Mouse (Mus musculus) CD4-positive, CD25-positive, alpha-beta regulatory T cell, adult 2 months (primary cell): ENCODE data around the gene Galk1.
A peak's percentile ranks its signal among the peaks of the same experiment; 100 is the strongest.

Source experiments
- DNase-seq: peaks from one replicate; pipeline ENCODE4 v3.0.0-alpha.2; 2012; ENCODE audit warnings: low read depth, low spot score

Gene Galk1

GRCm38 (mm10) chr11:116011529-116012261 lies 824 bp downstream of the Galk1 start:
- no peak for DNase-seq

DNA sequence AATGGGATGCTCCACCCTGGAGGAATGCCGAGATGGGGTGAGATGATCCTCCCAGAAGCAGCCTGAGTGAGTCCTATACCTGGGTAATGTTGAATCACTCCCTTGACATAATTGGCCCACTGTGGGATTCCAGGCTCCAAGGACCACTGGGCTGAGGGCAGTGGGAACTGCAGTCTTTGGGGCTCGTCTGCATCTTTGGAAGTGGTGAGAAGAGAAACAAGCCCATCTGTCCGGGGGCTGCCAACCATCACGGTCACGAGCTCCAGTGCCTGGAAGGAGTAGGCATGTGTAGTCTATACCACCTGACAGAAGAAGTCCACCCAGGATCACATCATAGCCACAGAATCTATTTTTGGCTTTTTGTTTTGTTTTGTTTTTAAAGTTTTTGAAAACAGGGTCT lies 1.6 kb downstream of the Galk1 start:
- DNase-seq = no peak

DNA sequence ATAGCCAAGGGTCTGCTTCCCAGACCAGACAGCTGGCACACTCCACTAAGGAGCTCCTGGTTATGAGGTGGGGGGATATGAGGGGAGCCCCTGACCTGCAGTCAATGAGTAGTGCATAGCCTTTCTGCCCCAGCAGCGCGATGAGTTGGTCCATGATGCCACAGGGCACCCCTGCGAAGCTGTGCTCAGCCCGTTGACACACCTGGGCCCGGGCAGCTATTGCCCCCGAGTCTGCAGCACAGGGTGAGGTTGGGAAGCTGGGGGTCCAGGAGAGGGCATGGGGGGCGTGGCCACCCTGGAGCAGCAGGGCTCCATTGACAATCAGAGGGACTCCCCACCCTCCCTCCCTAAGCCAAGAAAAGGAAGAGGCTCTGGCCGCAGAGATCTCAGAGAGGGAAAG lies 2.4 kb downstream of the Galk1 start:
- no peak for DNase-seq

DNA sequence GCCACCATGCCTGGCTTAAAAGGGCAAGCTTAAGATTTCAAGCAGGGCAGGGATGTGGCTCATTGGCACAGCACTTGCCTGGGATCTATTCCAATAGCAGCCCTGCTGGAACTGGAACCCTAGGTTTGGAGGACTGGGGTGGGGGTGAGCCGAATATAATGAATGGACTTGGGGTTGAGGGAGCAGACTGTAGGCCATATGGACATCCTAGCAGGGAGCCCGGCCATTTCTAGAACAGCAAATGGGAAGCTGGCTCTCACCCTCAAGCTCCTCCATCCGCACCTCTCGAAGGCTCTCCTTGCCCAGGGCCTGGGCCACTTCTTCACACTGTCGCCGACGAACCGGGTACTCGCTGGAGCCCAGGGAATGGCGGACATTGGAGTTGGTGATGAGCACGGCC lies 2.9 kb downstream of the Galk1 start:
- no peak for DNase-seq

- no peak for DNase-seq
Measured at GRCm38 (mm10) chr11:116008832-116009375, 3.6 kb downstream of the Galk1 start.

- no peak for DNase-seq
Measured at GRCm38 (mm10) chr11:116008411-116008810, 4.1 kb downstream of the Galk1 start.

DNA sequence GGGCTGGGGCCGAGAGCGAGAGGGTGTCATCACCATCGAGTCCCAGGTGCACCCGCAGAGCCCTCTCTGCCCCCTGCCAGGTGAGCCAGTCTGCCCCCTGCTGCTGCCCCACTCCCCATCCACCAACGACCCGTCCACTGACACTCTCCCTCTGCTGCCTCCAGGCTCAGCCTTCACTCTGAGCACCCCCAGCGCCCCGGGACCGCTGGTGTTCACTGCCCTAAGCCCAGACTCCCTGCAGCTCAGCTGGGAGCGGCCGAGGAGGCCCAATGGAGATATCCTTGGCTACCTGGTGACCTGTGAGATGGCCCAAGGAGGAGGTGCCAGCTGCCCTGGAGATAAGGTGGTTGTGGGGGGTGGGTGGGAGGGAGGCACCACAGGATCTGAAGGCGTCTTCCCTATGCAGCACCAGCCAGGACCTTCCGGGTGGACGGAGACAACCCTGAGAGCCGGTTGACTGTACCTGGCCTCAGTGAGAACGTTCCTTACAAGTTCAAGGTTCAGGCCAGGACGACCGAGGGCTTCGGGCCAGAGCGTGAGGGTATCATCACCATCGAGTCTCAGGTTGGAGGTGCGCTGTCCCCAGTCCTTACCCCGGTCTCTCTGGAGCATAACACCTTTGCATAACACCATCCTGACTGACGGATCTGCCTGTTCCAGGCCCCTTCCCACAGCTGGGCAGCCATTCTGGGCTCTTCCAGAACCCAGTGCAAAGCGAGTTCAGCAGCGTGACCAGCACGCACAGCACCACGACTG lies 5.2 kb downstream of the Galk1 start:
- DNase-seq = no peak

DNA sequence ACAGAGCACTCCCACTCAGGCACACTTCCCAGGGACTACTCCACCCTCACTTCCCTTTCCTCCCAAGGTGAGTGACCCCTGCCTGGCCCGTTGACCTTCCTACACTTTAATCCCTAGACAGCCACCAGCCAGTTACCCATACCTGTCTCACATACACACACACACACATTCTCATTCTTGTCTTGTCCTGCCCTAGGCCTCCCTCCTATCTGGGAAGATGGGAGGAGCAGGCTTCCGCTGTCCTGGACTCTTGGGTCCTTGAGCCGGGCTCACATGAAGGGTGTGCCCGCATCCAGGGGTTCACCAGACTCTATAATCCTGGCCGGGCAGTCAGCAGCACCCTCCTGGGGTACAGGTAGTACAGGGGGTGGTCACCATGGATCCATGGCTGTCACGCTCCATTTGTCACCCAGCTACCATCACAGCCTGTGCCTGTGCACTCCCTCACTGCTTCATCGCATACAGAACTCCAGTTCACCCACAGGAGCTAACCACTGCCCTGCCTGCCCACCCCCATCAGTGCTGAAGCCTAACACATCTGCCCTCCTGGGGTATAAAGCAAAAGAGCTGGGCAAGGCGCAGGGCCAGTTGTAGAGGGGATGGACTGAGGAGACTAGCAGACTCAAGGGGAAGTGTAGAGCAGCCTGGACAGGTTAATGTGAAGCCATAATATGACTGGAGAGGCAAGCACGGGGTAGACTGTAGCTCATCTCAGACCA lies 6.7 kb downstream of the Galk1 start:
- no peak for DNase-seq

DNA sequence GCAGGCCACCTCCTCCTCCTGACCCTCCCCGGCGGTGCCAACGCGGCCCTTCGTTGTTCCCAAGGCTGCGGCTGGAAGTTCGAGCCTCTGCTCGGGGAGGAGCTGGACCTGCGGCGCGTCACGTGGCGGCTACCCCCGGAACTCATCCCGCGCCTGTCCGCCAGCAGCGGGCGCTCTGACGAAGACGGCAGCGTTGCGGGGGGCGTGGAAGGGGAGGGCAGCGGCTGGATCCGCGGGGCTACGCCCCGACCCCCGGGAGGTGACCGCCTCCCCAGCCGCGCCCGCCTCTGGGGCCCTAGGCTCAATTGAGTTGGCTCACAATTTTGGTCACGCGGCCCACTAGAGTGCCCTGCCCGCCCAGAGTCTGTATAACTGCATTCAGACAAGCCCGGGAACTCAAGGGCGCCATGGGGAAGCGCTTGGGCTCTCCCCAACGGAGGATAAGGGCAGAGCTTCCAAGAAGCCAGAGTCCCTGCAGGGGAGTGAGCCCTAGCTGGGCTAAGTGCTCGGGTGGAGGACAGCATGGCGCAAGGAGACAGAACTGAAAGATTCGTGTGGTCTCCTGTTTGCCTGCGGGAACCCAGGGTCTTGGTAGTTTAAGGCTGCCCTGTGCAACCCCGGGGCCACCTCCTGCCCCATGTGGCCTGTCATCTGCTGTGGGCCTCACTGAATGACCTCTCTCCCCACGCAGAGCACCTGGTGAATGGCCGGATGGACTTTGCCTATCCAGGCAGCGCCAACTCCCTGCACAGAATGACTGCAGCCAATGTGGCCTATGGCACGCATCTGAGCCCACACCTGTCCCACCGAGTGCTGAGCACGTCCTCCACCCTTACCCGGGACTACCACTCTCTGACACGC lies 7.4 kb downstream of the Galk1 start:
- DNase-seq = peak; percentile 83

DNA sequence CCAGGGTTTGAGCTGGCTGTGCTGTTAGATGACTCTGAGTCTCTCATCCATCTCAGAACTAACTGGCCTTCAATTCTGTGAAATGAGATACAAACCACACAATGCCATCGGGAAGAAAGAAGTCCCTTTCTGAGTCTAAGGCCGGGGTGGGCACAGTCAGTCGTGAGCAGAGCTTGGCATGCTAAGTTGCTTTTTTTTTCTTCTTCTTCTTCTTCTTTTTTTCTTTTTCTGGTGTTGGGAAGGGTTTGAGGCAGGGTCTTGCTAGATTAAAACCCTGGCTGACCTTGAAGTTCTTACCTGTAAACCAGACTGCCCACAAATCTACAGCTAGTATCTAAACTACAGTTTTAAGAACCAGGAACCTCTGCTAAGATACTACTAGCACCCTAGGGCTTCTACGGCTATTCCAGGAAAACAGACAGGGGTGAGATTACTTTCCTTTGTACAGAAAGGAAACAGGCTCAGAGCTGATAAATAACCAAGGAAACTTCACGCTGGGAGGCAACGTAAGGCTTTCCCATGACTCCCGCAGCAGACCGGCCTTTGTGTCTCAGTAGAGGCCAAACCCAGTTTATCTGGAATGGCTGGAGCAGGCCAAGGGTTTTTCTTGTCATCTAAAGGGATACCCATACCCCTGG lies 8.2 kb downstream of the Galk1 start:
- no peak for DNase-seq

DNA sequence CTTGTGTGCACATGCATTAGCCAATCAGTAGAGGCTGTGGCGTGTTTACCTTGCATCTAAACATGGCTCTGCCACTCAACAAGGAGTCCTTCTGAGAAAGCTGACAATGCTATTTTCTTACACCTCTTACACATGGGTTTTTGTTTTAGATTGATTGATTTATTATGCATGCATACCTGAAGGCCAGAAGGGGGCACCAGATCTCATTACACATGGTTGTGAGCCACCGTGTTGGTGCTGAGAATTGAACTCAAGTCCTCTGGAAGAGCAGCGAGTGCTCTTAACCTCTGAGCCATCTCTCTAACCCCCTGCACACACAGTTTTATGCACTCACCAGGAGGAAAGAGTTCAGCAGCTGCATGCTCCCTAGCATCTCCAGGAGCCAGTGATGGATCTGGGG lies 9.6 kb downstream of the Galk1 start:
- DNase-seq = no peak

- no peak for DNase-seq
Measured at GRCm38 (mm10) chr11:116001725-116002124, 10.8 kb downstream of the Galk1 start.

DNA sequence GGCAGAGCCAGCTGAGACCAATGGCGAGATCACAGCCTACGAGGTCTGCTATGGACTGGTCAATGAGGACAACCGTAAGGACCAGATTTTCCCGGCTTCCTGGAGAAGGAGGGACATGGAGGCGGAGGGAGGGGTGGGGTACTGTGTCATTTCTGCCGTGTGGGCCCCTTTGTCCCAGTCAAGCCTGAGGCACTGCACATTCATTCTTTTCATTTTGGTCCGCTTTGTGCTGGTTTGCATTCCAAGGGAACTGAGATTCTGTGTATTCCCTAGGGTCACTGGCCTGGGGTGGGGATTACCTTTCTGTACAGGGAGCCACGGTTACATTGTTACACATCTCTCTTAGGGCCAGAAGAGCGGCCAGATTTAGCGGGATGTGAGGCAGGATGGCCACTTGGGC lies 11.9 kb downstream of the Galk1 start:
- DNase-seq = no peak

DNA sequence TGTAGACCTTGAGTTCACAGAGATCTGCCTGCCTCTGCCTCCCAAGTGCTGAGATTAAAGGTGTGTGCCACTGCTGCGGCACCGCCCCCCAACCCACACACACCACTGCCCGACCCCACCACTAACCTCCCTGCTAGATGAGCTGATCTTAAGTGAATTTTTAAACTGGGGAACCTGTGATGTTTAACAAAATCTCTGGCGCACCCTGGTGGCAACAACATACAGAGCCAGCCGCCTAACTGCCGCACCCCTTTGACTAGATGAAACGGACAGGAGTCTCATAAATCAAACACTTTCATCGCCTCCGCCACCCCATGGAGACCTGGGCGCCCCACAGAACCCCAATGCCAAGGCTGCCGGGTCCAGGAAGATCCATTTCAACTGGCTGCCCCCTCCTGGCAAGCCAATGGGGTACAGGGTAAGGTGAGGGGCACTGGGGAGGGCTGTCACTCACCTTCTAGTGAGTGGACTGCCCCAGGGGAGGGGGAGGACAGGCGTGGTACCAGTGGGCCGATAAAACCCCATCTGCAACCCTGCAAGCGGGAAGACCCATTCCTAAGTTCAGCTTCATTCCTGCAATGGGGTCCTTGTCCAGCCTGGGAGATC lies 12.9 kb downstream of the Galk1 start:
- DNase-seq = peak; percentile 87

GRCm38 (mm10) chr11:115999027-115999426 lies 13.5 kb downstream of the Galk1 start:
- no peak for DNase-seq

DNA sequence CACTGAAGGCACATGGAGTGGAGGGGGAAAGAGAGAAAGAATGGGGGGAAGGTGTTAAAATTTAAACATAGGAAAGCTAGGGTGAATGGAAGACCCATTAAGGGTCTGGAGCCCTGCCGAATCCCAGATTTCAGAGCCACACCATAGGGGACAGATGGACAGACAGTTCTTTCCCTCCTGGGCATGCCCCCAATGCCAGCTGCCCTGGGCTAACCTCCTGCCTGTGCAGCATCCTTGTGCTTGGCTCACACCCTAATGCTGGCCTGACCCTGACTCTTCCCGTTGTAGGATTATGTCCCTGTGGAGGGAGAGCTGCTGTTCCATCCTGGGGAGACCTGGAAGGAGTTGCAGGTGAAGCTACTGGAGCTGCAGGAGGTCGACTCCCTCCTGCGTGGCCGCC lies 14.9 kb downstream of the Galk1 start:
- DNase-seq = no peak

GRCm38 (mm10) chr11:115997047-115997446 lies 15.5 kb downstream of the Galk1 start:
- no peak for DNase-seq

- no peak for DNase-seq
Measured at GRCm38 (mm10) chr11:115995256-115995655, 17.3 kb downstream of the Galk1 start.

DNA sequence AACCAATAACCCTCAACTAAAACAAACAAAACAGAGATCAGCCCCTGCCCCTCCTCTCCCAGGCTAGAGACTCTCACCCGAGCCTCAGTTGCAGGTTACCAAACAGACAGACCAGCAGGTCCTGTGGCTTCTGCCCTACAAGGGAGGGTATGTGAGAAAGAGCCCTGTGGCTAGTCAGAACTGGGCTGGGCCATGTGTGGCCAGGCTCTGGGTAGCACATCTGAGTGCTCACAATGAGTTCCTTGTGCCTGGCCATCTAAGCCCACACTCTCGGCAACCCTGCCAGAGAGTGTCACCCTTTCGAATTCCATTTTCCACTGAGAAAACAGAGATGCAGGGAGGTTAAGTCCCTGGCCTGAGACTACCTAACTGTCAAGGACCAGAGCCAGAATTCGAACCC lies 20.4 kb downstream of the Galk1 start:
- no peak for DNase-seq

DNA sequence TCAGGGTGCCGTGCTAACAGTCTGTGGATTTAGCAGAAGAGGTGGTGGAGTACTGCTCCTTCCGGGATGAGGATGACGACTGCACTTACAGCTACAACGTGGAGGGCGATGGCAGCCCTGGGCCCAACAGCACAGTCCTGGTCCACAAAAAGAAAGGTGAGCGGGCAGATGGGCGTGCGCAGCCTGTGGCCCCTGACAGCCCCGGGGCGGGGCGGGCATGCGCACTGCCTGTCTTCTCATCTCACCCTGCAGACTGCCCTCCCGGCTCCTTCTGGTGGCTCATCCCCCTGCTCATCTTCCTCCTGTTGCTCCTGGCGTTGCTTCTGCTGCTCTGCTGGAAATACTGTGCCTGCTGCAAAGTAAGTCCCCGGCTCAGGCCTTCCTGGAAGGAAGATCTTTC lies 22.8 kb downstream of the Galk1 start:
- no peak for DNase-seq
